Mouse (Mus musculus): ENCODE data around the gene Tmem107.

Tmem107 gene
- long read RNA-seq, experiment 1, transcript Tmem107-201 (5 exons, 779 nt), result major isoform, 6 of 6 reads
- long read RNA-seq, experiment 1, partial matches to known transcripts, result 0 of 6 reads
- long read RNA-seq, experiment 1, other reads (novel, unspliced or antisense), result 0 of 6 reads
- long read RNA-seq, experiment 2, transcript Tmem107-201 (5 exons, 779 nt), result major isoform, 16 of 21 reads
- long read RNA-seq, experiment 2, partial matches to known transcripts, result 4 of 21 reads
- long read RNA-seq, experiment 2, other reads (novel, unspliced or antisense), result 0 of 21 reads

- intact Hi-C loops (cut with DNase I), result no loop called here
Observed at GRCm38 (mm10) chr11:69070590-69071222, at the start of gene Tmem107. Gene Tmem107, plus strand, starts transcription at chr11:69070806.

- intact Hi-C loops (cut with DNase I), result no loop called here
Observed at GRCm38 (mm10) chr11:69026562-69026961, 44.0 kb upstream of the Tmem107 start.

- intact Hi-C loops (cut with DNase I), result no loop called here
Observed at GRCm38 (mm10) chr11:69028805-69029204, 41.8 kb upstream of the Tmem107 start.

- intact Hi-C loops (cut with DNase I), result loop anchor here (5.0 kb wide), 1 partner anchor 66 kb away; the partner anchor contains the start of gene Slc25a35
Observed at GRCm38 (mm10) chr11:69033552-69033951, 37.1 kb upstream of the Tmem107 start.

- intact Hi-C loops (cut with DNase I), result loop anchor here (5.0 kb wide), 1 partner anchor 67 kb away; the partner anchor contains the start of gene Slc25a35
Observed at GRCm38 (mm10) chr11:69034585-69034984, 36.0 kb upstream of the Tmem107 start.

- intact Hi-C loops (cut with DNase I), result loop anchor here (5.0 kb wide), 1 partner anchor 133 kb away; the partner anchor contains the start of gene Rpl26
Observed at GRCm38 (mm10) chr11:69035411-69035810, 35.2 kb upstream of the Tmem107 start.

- intact Hi-C loops (cut with DNase I), result loop anchor here (5.0 kb wide), 1 partner anchor 134 kb away; the partner anchor contains the start of gene Rpl26
Observed at GRCm38 (mm10) chr11:69035849-69036248, 34.8 kb upstream of the Tmem107 start.

GRCm38 (mm10) chr11:69036486-69037230 is 33.9 kb upstream of the Tmem107 start:
- intact Hi-C loops (cut with DNase I), result loop anchor here (5.0 kb wide), 1 partner anchor 134 kb away; the partner anchor contains the start of gene Rpl26

- intact Hi-C loops (cut with DNase I), result loop anchor here (5.0 kb wide), 1 partner anchor 135 kb away; the partner anchor contains the start of gene Rpl26
Observed at GRCm38 (mm10) chr11:69037231-69038061, 33.2 kb upstream of the Tmem107 start.

GRCm38 (mm10) chr11:69038173-69038572 is 32.4 kb upstream of the Tmem107 start:
- intact Hi-C loops (cut with DNase I), result loop anchor here (5.0 kb wide), 1 partner anchor 136 kb away; the partner anchor contains the start of gene Rpl26

GRCm38 (mm10) chr11:69045531-69046394 is 24.8 kb upstream of the Tmem107 start, which contains the start of gene Aurkb:
Gene Aurkb, plus strand, starts transcription at chr11:69045647.
- intact Hi-C loops (cut with DNase I), result no loop called here

- intact Hi-C loops (cut with DNase I), result no loop called here
Observed at GRCm38 (mm10) chr11:69046395-69046774, 24.2 kb upstream of the Tmem107 start.

- intact Hi-C loops (cut with DNase I), result no loop called here
Observed at GRCm38 (mm10) chr11:69047592-69047991, 23.0 kb upstream of the Tmem107 start.

GRCm38 (mm10) chr11:69048151-69048550 is 22.5 kb upstream of the Tmem107 start:
- intact Hi-C loops (cut with DNase I), result no loop called here

- intact Hi-C loops (cut with DNase I), result no loop called here
Observed at GRCm38 (mm10) chr11:69050748-69051147, 19.9 kb upstream of the Tmem107 start.

- intact Hi-C loops (cut with DNase I), result no loop called here
Observed at GRCm38 (mm10) chr11:69051771-69052170, 18.8 kb upstream of the Tmem107 start.

GRCm38 (mm10) chr11:69052824-69053421 is 17.7 kb upstream of the Tmem107 start:
- intact Hi-C loops (cut with DNase I), result no loop called here

GRCm38 (mm10) chr11:69053848-69054247 is 16.8 kb upstream of the Tmem107 start:
- intact Hi-C loops (cut with DNase I), result no loop called here

- intact Hi-C loops (cut with DNase I), result no loop called here
Observed at GRCm38 (mm10) chr11:69058265-69058664, 12.3 kb upstream of the Tmem107 start.
